Mouse (Mus musculus) neural tube, embryonic 15.5 days (tissue): Measurements from ENCODE around the gene Bmpr1a. TPM values are rescaled to one million over a fixed set of nuclear protein-coding genes. Genes with fewer than 3 reads are reported as not detected.
A peak's percentile ranks its signal among the peaks of the same experiment; 100 is the strongest.

Experiments
- ATAC-seq: fragments of 200-750 bp; cut with Nextera tagmentation; 2 replicates; pipeline ENCODE4 v1.8.0; 2017; ENCODE audit warnings: mild to moderate bottlenecking, moderate TSS enrichment, moderate library complexity; ENCODE audit not compliant: low FRiP score
- H3K27ac ChIP-seq: fragments of 300-500 bp; sonication (generic); replicated peaks from 2 replicates; pipeline ENCODE4 v1.5.1; 2015; ENCODE audit warnings: mild to moderate bottlenecking, inconsistent platforms
- H3K27me3 ChIP-seq: fragments of 300-500 bp; sonication (generic); replicated peaks from 2 replicates; pipeline ENCODE4 v1.6.1; 2015; ENCODE audit warnings: inconsistent platforms
- H3K36me3 ChIP-seq: fragments of 300-500 bp; sonication (generic); 2 replicates; pipeline ENCODE4 v1.6.1; 2015; ENCODE audit warnings: inconsistent platforms
- H3K4me1 ChIP-seq: fragments of 300-500 bp; sonication (generic); 2 replicates; pipeline ENCODE4 v1.6.1; 2015; ENCODE audit warnings: inconsistent platforms
- H3K4me2 ChIP-seq: fragments of 300-500 bp; sonication (generic); 2 replicates; pipeline ENCODE4 v1.6.1; 2015; ENCODE audit warnings: inconsistent platforms, mild to moderate bottlenecking, moderate library complexity
- H3K4me3 ChIP-seq: fragments of 300-500 bp; sonication (generic); replicated peaks from 2 replicates; pipeline ENCODE4 v1.5.1; 2015; ENCODE audit warnings: mild to moderate bottlenecking, inconsistent platforms
- H3K9ac ChIP-seq: fragments of 300-500 bp; sonication (generic); replicated peaks from 2 replicates; pipeline ENCODE4 v1.6.1; 2015; ENCODE audit warnings: mild to moderate bottlenecking, inconsistent platforms
- H3K9me3 ChIP-seq: fragments of 300-500 bp; sonication (generic); replicated peaks from 2 replicates; pipeline ENCODE4 v1.6.1; 2016; ENCODE audit warnings: inconsistent platforms
- WGBS: fragments of 180-500 bp; shearing (Covaris S2); methylation state at CpG from one replicate; pipeline ENCODE4 v1.1.7; 2015; ENCODE audit warnings: mixed read lengths; 5-methylcytosine and 5-hydroxymethylcytosine counted together
- polyA plus RNA-seq: library from polyadenylated mRNA; unstranded; fragments of >200 nt; fragmentation: Nextera tagmentation; extraction: Ambion mirVana; gene quantifications from 2 replicates; pipeline ENCODE4 v1.2.1, GENCODE M21; 2015

Bmpr1a gene
- polyA plus RNA-seq, result 19.0 and 23.4 TPM in 2 replicates

GRCm38 (mm10) chr14:34503325-34503647, at the start of gene Bmpr1a:
Gene Bmpr1a (minus strand): TSS chr14:34503341.
- Histone ChIP-seq H3K4me1 (peaks cover 38% of the 10 kb centered on the region), H3K9me3 (no peaks in the 10 kb centered on the region), H3K27me3 (no peaks in the 10 kb centered on the region), H3K27ac (peak within 1 kb of the TSS; percentile 97), H3K4me2 (peak within 1 kb of the TSS; percentile 70), H3K4me3 (peak within 1 kb of the TSS; percentile 80), H3K36me3 (no peaks in the 10 kb centered on the region), H3K9ac (peak within 1 kb of the TSS; percentile 97)
- WGBS, result 7% methylated on average over 15 of the region's 15 CpGs
- no peak for ATAC-seq

GRCm38 (mm10) chr14:34552226-34552625, 49.1 kb upstream of the Bmpr1a start:
- H3K4me2 ChIP-seq, result no peak overlapping the region
- H3K9ac ChIP-seq, result no peak overlapping the region
- ATAC-seq, result no peak
- H3K27me3 ChIP-seq, result no peaks in the 10 kb centered on the region
- H3K9me3 ChIP-seq, result no peaks in the 10 kb centered on the region
- H3K4me3 ChIP-seq, result no peak overlapping the region
- 94% methylated on average over 5 of the region's 5 CpGs for WGBS
- peaks cover 14% of the 10 kb centered on the region for H3K4me1 ChIP-seq
- H3K27ac ChIP-seq, result no peak overlapping the region
- no peaks in the 10 kb centered on the region for H3K36me3 ChIP-seq

- peak overlapping the region; percentile 87 for H3K27ac ChIP-seq
- H3K9me3 ChIP-seq, result no peaks in the 10 kb centered on the region
- H3K4me1 ChIP-seq, result peaks cover 14% of the 10 kb centered on the region
- H3K27me3 ChIP-seq, result no peaks in the 10 kb centered on the region; the same call in 1 of the 2 replicates
- peak overlapping the region; percentile 93 for H3K9ac ChIP-seq
- ATAC-seq, result peak; percentile 95
- peak overlapping the region; percentile 87 for H3K4me2 ChIP-seq
- H3K36me3 ChIP-seq, result no peaks in the 10 kb centered on the region
- under 1% methylated on average over 55 of the region's 55 CpGs for WGBS
- peak overlapping the region; percentile 71 for H3K4me3 ChIP-seq
Measured at GRCm38 (mm10) chr14:34549004-34549671, 46.0 kb upstream of the Bmpr1a start.

- 1% methylated on average over 26 of the region's 27 CpGs for WGBS
- Histone ChIP-seq H3K27ac (peak overlapping the region; percentile 87), H3K9ac (peak overlapping the region; percentile 93), H3K4me1 (peaks cover 14% of the 10 kb centered on the region), H3K36me3 (no peaks in the 10 kb centered on the region), H3K4me2 (peak overlapping the region; percentile 87), H3K27me3 (no peaks in the 10 kb centered on the region; the same call in 1 of the 2 replicates), H3K4me3 (peak overlapping the region; percentile 71), H3K9me3 (no peaks in the 10 kb centered on the region)
- peak; percentile 73 for ATAC-seq
Measured at GRCm38 (mm10) chr14:34548391-34549001, 45.4 kb upstream of the Bmpr1a start.

- Histone ChIP-seq H3K36me3 (no peaks in the 10 kb centered on the region), H3K9ac (no peak overlapping the region), H3K4me3 (no peak overlapping the region), H3K4me2 (no peak overlapping the region), H3K27ac (no peak overlapping the region), H3K4me1 (peaks cover 10% of the 10 kb centered on the region), H3K9me3 (no peaks in the 10 kb centered on the region), H3K27me3 (no peaks in the 10 kb centered on the region; the same call in 1 of the 2 replicates)
- ATAC-seq, result no peak
- 86% methylated on average over 2 of the region's 2 CpGs for WGBS
Measured at GRCm38 (mm10) chr14:34544545-34544944, 41.4 kb upstream of the Bmpr1a start.

- H3K4me3 ChIP-seq, result no peak overlapping the region
- no peak overlapping the region for H3K27ac ChIP-seq
- WGBS, result 88% methylated on average over 6 of the region's 6 CpGs
- no peaks in the 10 kb centered on the region; the same call in 1 of the 2 replicates for H3K27me3 ChIP-seq
- no peaks in the 10 kb centered on the region for H3K9me3 ChIP-seq
- H3K36me3 ChIP-seq, result no peaks in the 10 kb centered on the region
- no peak overlapping the region for H3K9ac ChIP-seq
- no peak overlapping the region for H3K4me2 ChIP-seq
- H3K4me1 ChIP-seq, result peaks cover 9% of the 10 kb centered on the region
- no peak for ATAC-seq
Measured at GRCm38 (mm10) chr14:34544001-34544400, 40.9 kb upstream of the Bmpr1a start.

GRCm38 (mm10) chr14:34543596-34543995, 40.5 kb upstream of the Bmpr1a start:
- Histone ChIP-seq H3K36me3 (no peaks in the 10 kb centered on the region), H3K9ac (no peak overlapping the region), H3K4me1 (peaks cover 9% of the 10 kb centered on the region), H3K4me3 (no peak overlapping the region), H3K27me3 (no peaks in the 10 kb centered on the region; the same call in 1 of the 2 replicates), H3K27ac (no peak overlapping the region), H3K9me3 (no peaks in the 10 kb centered on the region), H3K4me2 (no peak overlapping the region)
- 79% methylated on average over 6 of the region's 6 CpGs for WGBS
- ATAC-seq, result no peak

GRCm38 (mm10) chr14:34541896-34542295, 38.8 kb upstream of the Bmpr1a start:
- no peak overlapping the region for H3K4me2 ChIP-seq
- H3K9ac ChIP-seq, result no peak overlapping the region
- no peaks in the 10 kb centered on the region for H3K36me3 ChIP-seq
- no peak overlapping the region for H3K27ac ChIP-seq
- no peaks in the 10 kb centered on the region for H3K4me1 ChIP-seq
- no peak for ATAC-seq
- H3K27me3 ChIP-seq, result no peaks in the 10 kb centered on the region; the same call in 1 of the 2 replicates
- H3K9me3 ChIP-seq, result no peaks in the 10 kb centered on the region
- no peak overlapping the region for H3K4me3 ChIP-seq
- WGBS, result 74% methylated on average over 5 of the region's 5 CpGs

GRCm38 (mm10) chr14:34540685-34541162, 37.6 kb upstream of the Bmpr1a start:
- Histone ChIP-seq H3K27me3 (no peaks in the 10 kb centered on the region; the same call in 1 of the 2 replicates), H3K4me2 (peak overlapping the region; percentile 22), H3K36me3 (no peaks in the 10 kb centered on the region), H3K4me3 (no peak overlapping the region), H3K9ac (no peak overlapping the region), H3K27ac (no peak overlapping the region), H3K9me3 (no peaks in the 10 kb centered on the region), H3K4me1 (no peaks in the 10 kb centered on the region)
- WGBS, result 13% methylated on average over 15 of the region's 17 CpGs
- ATAC-seq, result peak; percentile 31; the same call in 1 of the 2 replicates

- no peak overlapping the region for H3K9ac ChIP-seq
- H3K27ac ChIP-seq, result no peak overlapping the region
- H3K4me3 ChIP-seq, result no peak overlapping the region
- ATAC-seq, result no peak
- no peaks in the 10 kb centered on the region for H3K36me3 ChIP-seq
- H3K4me1 ChIP-seq, result no peaks in the 10 kb centered on the region
- no peak overlapping the region for H3K4me2 ChIP-seq
- WGBS, result 51% methylated on average over 4 of the region's 4 CpGs
- no peaks in the 10 kb centered on the region for H3K27me3 ChIP-seq
- no peaks in the 10 kb centered on the region for H3K9me3 ChIP-seq
Measured at GRCm38 (mm10) chr14:34535883-34536282, 32.7 kb upstream of the Bmpr1a start.

GRCm38 (mm10) chr14:34533537-34533936, 30.4 kb upstream of the Bmpr1a start:
- no peaks in the 10 kb centered on the region for H3K9me3 ChIP-seq
- H3K36me3 ChIP-seq, result no peaks in the 10 kb centered on the region
- no peak overlapping the region for H3K9ac ChIP-seq
- WGBS, result 84% methylated on average over 5 of the region's 5 CpGs
- H3K4me3 ChIP-seq, result no peak overlapping the region
- no peaks in the 10 kb centered on the region for H3K27me3 ChIP-seq
- ATAC-seq, result no peak
- no peaks in the 10 kb centered on the region for H3K4me1 ChIP-seq
- H3K27ac ChIP-seq, result no peak overlapping the region
- H3K4me2 ChIP-seq, result no peak overlapping the region

GRCm38 (mm10) chr14:34532536-34532935, 29.4 kb upstream of the Bmpr1a start:
- 83% methylated on average over 6 of the region's 6 CpGs for whole genome bisulfite sequencing
- Histone ChIP-seq H3K4me3 (no peak overlapping the region), H3K4me1 (no peaks in the 10 kb centered on the region), H3K36me3 (no peaks in the 10 kb centered on the region), H3K9ac (no peak overlapping the region), H3K9me3 (no peaks in the 10 kb centered on the region), H3K27ac (no peak overlapping the region), H3K4me2 (no peak overlapping the region), H3K27me3 (0 out of 2 replicates have a peak, but pooled peaks cover 2% of the 10 kb centered on the region)
- no peak for ATAC-seq
